Mouse (Mus musculus): ENCODE measurements at regions not wholly inside any gene's neighbourhood (a gene's known extent, or its start where the extent isn't known, plus 50 kb on each side); places are given as distances from the start of the nearest gene placed in this dataset.

DNA sequence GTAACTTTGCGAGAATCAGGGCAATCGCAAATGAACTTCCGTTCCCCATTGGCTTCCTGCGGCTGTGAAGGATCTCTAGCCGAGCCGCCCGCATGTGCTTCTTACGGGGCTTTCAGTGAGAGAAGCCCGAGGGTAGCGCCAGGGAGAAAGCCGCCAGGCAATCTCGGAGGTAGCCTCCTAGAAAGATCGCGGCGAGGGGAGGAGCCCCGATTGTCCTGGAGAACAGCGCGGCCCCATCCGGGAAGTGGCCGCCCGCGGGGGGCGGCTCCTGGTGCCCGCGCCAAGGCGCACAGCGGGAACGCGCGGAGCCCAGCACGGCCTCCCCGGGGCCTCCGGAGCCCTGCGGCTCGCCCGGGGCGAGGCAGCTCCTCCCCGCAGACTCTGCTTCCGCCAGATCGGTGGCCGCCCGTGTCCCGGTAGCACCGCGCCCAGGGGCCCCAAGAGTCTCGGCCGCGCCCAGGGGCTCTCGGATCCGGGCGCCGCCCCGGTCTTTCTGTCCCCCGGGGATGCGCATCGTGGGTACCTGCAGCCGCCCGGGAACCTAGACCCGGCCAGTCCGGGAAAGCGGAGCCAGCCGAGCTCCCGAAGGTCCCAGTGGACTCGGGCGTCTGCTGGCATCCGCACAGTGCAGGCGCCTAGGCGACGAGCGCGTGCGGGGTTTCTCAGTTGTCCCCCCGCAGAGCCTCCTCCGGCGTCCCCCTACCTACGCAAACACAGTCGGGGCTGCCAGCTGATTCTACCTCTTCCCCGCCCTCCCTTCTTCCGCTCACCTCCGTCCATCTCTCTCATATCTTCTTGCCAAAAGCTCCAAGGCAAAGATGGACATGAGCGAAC is 62.1 kb downstream of the Ccdc54 start (continued):
- peak; percentile 90; the same call in 1 of the 2 replicates for TF ChIP-seq ZMIZ1 (IDR thresholded peaks at IDR 0.05; ENCODE audit: low read depth, low read length)
- TF ChIP-seq MAFK (IDR thresholded peaks at IDR 0.05; ENCODE audit: insufficient replicate concordance, low read length) = no peak
- peak; percentile 83 for TF ChIP-seq MXI1 (IDR thresholded peaks at IDR 0.05; ENCODE audit: low read depth, low read length)
- peak; percentile 90 for TF ChIP-seq SIN3A (IDR thresholded peaks at IDR 0.05; ENCODE audit: low read length)
- peak; percentile 87 for TF ChIP-seq ELF1 (IDR thresholded peaks at IDR 0.05; ENCODE audit: low read depth, low read length)
- TF ChIP-seq USF2 (conservative IDR thresholded peaks at IDR 0.05; ENCODE audit: low read depth, low read length) = no peak
- TF ChIP-seq MYC (IDR thresholded peaks at IDR 0.05; ENCODE audit: low read depth, low read length) = no peak
- TF ChIP-seq ZNF384 (IDR thresholded peaks at IDR 0.05; ENCODE audit: low read depth, low read length) = no peak
- TF ChIP-seq NELFE (IDR thresholded peaks at IDR 0.05; ENCODE audit: low read depth, low read length) = peak; percentile 78
- TF ChIP-seq NRF1 (IDR thresholded peaks at IDR 0.05; ENCODE audit: low read depth, low read length) = peak; percentile 34; the same call in 1 of the 2 replicates

DNA sequence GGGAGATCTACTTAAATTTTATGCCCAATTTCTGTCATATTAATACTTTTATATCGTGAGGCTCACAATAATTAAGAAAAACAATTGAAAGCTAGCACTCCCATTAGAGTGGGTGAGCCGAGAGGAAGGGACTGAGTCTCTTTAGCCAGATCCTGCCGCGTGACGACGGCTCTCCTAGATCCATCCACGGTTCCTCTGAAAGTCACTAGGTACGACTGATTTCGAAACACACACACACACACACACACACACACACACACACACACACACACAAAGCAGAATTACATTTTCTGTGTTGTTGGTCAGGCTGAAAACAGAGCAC is 62.6 kb downstream of the Ccdc54 start:
- no peaks in the 10 kb centered on the region for H3K27me3 ChIP-seq (replicated peaks)
- dilution Hi-C loops (cut with MboI; ENCODE audit: extremely low pct_ligation_motif_present, extremely low pct_unique_long_range_greater_than_20kb, low sequenced_read_pairs) = no loop called here
- no peaks in the 10 kb centered on the region for H3K9me3 ChIP-seq (replicated peaks; ENCODE audit: low read length)
- peak overlapping the region; percentile 55 to 72 (median 61) for H3K4me3 ChIP-seq (replicated peaks in 1 of 3; ENCODE audit: low read depth in 2 of 3, low read length in 2 of 3, poor library complexity in 1 of 3)
- peak overlapping the region; percentile 58 for H3K4me2 ChIP-seq (ENCODE audit: insufficient read depth, low read depth, poor library complexity, severe bottlenecking)
- peaks cover 30% of the 10 kb centered on the region for H3K79me2 ChIP-seq (replicated peaks; ENCODE audit: control insufficient read depth, extremely low read depth, insufficient read depth, poor library complexity, severe bottlenecking)
- peaks cover 0 to 11% of the 10 kb centered on the region in 2 experiments for H3K36me3 ChIP-seq (replicated peaks in 1 of 2; ENCODE audit: control insufficient read depth in 1 of 2, insufficient read depth in 1 of 2, low read length in 1 of 2)
- TF ChIP-seq MAZ (IDR thresholded peaks at IDR 0.05; ENCODE audit: low read depth, low read length) (peak; percentile 54; the same call in 1 of the 2 replicates), E2F4 (IDR thresholded peaks at IDR 0.05; ENCODE audit: insufficient replicate concordance, low read depth, low read length) (no peak), BHLHE40 (IDR thresholded peaks at IDR 0.05; ENCODE audit: low read depth, low read length) (peak; percentile 60), TBP (conservative IDR thresholded peaks at IDR 0.05; ENCODE audit: low read depth, low read length) (0 out of 2 replicates have a peak, but pooled peaks have one; percentile 10), ZMIZ1 (IDR thresholded peaks at IDR 0.05; ENCODE audit: low read depth, low read length) (no peak), MYC (IDR thresholded peaks at IDR 0.05; ENCODE audit: low read depth, low read length) (peak; percentile 71), IRF4 (IDR thresholded peaks at IDR 0.05; ENCODE audit: low read depth, low read length) (0 out of 2 replicates have a peak, but pooled peaks have one; percentile 28), SIN3A (IDR thresholded peaks at IDR 0.05; ENCODE audit: low read length) (0 out of 2 replicates have a peak, but pooled peaks have one; percentile 88), ETS1 (conservative IDR thresholded peaks at IDR 0.05; ENCODE audit: low read depth, low read length) (peak; percentile 40; the same call in 1 of the 2 replicates), CHD1 (IDR thresholded peaks at IDR 0.05; ENCODE audit: low read depth, low read length) (peak; percentile 97)
- peaks cover 5 to 36% of the 10 kb centered on the region in 2 experiments; a peak in 3 of 4 replicates for H3K4me1 ChIP-seq (ENCODE audit: control insufficient read depth in 1 of 2, insufficient read depth in 2 of 2)
- in situ Hi-C loops (cut with MboI; ENCODE audit: low pct_ligation_motif_present, low pct_unique_long_range_greater_than_20kb, low sequenced_read_pairs) = no loop called here
- DNase-seq (ENCODE audit: extremely low read depth) = no peak
- H3K27ac ChIP-seq (ENCODE audit: insufficient read depth, low read depth) = peak overlapping the region; percentile 97
- peak overlapping the region; percentile 67 for H3K9ac ChIP-seq (ENCODE audit: insufficient read depth, low read depth)

Data from CH12.LX (cell line).